Mouse (Mus musculus) testis, adult 2 months (tissue): ENCODE measurements around the gene Htr1d.

Source experiments
- CTCF ChIP-seq: fragments of 200-500 bp; IDR thresholded peaks from 2 replicates; pipeline ENCODE4 v1.5.1; 2012; ENCODE audit warnings: low read depth, mild to moderate bottlenecking, inconsistent platforms, low read length, moderate library complexity; ENCODE audit not compliant: control insufficient read depth, insufficient read depth, insufficient replicate concordance
- POLR2A ChIP-seq: fragments of 200-500 bp; IDR thresholded peaks from 2 replicates; pipeline ENCODE4 v1.6.1; 2012; ENCODE audit warnings: low read depth, mild to moderate bottlenecking, inconsistent platforms, low read length, moderate library complexity; ENCODE audit not compliant: control insufficient read depth

- no peak for TF ChIP-seq CTCF
- no peak for TF ChIP-seq POLR2A
These were observed 18.2 kb downstream of the Htr1d start for GRCm38 (mm10) chr4:136441354-136442043.
